Mouse (Mus musculus) MEL-GATA-1-ER (cell line): Measurements from ENCODE around the gene Ufd1.

Source experiments
- DNase-seq: peaks from one replicate; pipeline ENCODE4 v3.0.0-alpha.2; 2012; ENCODE audit warnings: low read depth; ENCODE audit errors: extremely low read depth

The Ufd1 gene

DNA sequence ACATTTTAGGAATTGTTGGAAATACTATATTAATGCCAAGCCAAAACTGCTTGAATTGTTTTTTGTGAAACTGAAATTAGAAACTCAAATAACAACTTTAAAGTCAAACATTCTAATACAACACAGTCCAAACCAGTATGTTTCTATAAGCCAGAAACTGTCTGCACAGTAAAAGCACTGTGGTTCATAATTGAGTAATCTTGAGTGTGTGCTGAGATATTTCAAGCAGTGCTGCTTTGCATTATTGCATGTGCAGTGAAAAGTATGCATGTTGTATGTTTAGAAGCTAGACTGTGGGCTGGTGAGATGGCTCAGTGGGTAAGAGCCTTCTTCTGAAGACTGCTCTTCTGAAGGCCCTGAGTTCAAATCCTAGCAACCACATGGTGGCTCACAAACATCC is 72.5 kb downstream of the Ufd1 start:
- DNase-seq, result no peak
